Mouse (Mus musculus) kidney, adult 2 months (tissue): ENCODE measurements around the gene Slc11a2. TPM values are rescaled to one million over a fixed set of nuclear protein-coding genes. Genes with fewer than 3 reads are reported as not detected.
"Not testable (repeated sequence)": the region's sequence is repeated elsewhere in the genome, so short reads cannot be mapped to it uniquely, and the experiment has no call there.

Source experiments
- DNase-seq: peaks from one replicate; pipeline ENCODE4 v3.0.0; 2021
- H3K27ac ChIP-seq: fragments of 200-500 bp; 2 replicates; pipeline ENCODE4 v1.5.1; 2012; ENCODE audit warnings: low read depth, low read length, control low read depth, inconsistent platforms; ENCODE audit not compliant: insufficient read depth
- H3K27me3 ChIP-seq: fragments of 200-500 bp; replicated peaks from 2 replicates; pipeline ENCODE4 v1.6.1; 2012; ENCODE audit warnings: mild to moderate bottlenecking, moderate library complexity, low read length, inconsistent platforms; ENCODE audit not compliant: control insufficient read depth, insufficient read depth
- H3K36me3 ChIP-seq: fragments of 200-500 bp; 2 replicates; pipeline ENCODE4 v1.6.1; 2012; ENCODE audit warnings: mild to moderate bottlenecking, moderate library complexity, low read length, inconsistent platforms; ENCODE audit not compliant: control insufficient read depth, insufficient read depth
- H3K4me1 ChIP-seq: fragments of 200-500 bp; 2 replicates; pipeline ENCODE4 v1.6.1; 2011; ENCODE audit warnings: low read length; ENCODE audit not compliant: control insufficient read depth, insufficient read depth
- H3K4me3 ChIP-seq: fragments of 200-500 bp; 2 replicates; pipeline ENCODE4 v1.5.1; 2011; ENCODE audit warnings: mild to moderate bottlenecking, low read depth, low read length, control low read depth; ENCODE audit not compliant: insufficient read depth
- CTCF ChIP-seq: fragments of 200-500 bp; conservative IDR thresholded peaks from 2 replicates; pipeline ENCODE4 v1.5.1; 2011; ENCODE audit warnings: low read depth, mild to moderate bottlenecking, control low read depth, low read length, moderate library complexity, mixed read lengths; ENCODE audit not compliant: insufficient read depth, insufficient read length
- POLR2A ChIP-seq: fragments of 200-500 bp; IDR thresholded peaks from one replicate; pipeline ENCODE4 v1.6.1; 2011; ENCODE audit warnings: low read depth, low read length, control low read depth
- WGBS: fragments of 180-500 bp; shearing (Covaris S2); methylation state at CpG from one replicate; pipeline ENCODE4 v1.1.7; 2018; 5-methylcytosine and 5-hydroxymethylcytosine counted together
- polyA plus RNA-seq: library from polyadenylated mRNA; depleted of rRNA; stranded (reverse); fragments of >200 nt; gene quantifications from 2 replicates; pipeline ENCODE4 v1.2.3, GENCODE M21; 2012

The Slc11a2 gene
- polyA plus RNA-seq, 1 experiment, result 97.1 TPM

- H3K4me1 ChIP-seq, H3K36me3 ChIP-seq, H3K4me3 ChIP-seq, H3K27me3 ChIP-seq, H3K27ac ChIP-seq, DNase-seq: not testable (repeated sequence)
- WGBS, result 47% methylated on average over 4 of the region's 9 CpGs
- TF ChIP-seq CTCF, result 0 out of 2 replicates have a peak, but pooled peaks have one; percentile 4
Observed at GRCm38 (mm10) chr15:100377847-100378505, 46.9 kb downstream of the Slc11a2 start.

GRCm38 (mm10) chr15:100375066-100375465, 49.8 kb downstream of the Slc11a2 start:
- no peaks in the 10 kb centered on the region for H3K36me3 ChIP-seq
- no peak overlapping the region for H3K27ac ChIP-seq
- DNase-seq, result peak; percentile 82
- no peak overlapping the region for H3K4me3 ChIP-seq
- 35% methylated on average over 5 of the region's 5 CpGs for WGBS
- H3K27me3 ChIP-seq, result no peaks in the 10 kb centered on the region
- peak; percentile 55 for TF ChIP-seq CTCF
- TF ChIP-seq POLR2A, result no peak
- no peaks in the 10 kb centered on the region for H3K4me1 ChIP-seq

- Histone ChIP-seq H3K27me3 (no peaks in the 10 kb centered on the region), H3K27ac (no peak overlapping the region), H3K36me3 (no peaks in the 10 kb centered on the region), H3K4me1 (no peaks in the 10 kb centered on the region), H3K4me3 (no peak overlapping the region)
- WGBS, result 80% methylated on average over 7 of the region's 7 CpGs
- TF ChIP-seq CTCF, result no peak
- no peak for TF ChIP-seq POLR2A
- no peak for DNase-seq
Observed at GRCm38 (mm10) chr15:100367119-100367518, 57.8 kb downstream of the Slc11a2 start.

DNA sequence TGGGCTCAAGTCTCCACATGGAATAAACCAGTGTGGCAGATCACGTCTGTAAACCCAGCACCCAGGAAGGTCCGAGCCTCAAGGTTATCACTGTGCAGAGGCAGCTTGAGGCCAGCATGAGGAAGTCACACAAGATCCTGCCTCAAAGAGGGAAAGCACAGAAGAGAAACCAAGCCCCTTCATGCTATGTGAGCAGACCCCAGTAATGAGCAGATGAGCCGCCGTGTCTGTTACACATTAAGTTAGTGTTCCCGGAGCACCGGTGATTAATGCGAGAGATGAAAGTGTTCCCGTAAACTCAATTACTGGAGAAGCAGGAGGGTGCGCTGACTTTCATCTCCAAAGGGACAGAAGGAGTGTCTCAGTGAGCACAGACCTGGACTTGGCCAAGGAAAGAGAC, 58.9 kb downstream of the Slc11a2 start:
- DNase-seq, H3K4me3 ChIP-seq, H3K27me3 ChIP-seq, H3K27ac ChIP-seq, H3K4me1 ChIP-seq, H3K36me3 ChIP-seq: not testable (repeated sequence)
- WGBS, result 57% methylated on average over 9 of the region's 9 CpGs

- H3K4me1 ChIP-seq, result no peaks in the 10 kb centered on the region
- no peaks in the 10 kb centered on the region for H3K36me3 ChIP-seq
- H3K27ac ChIP-seq, result no peak within 1 kb of the TSS
- no peak for DNase-seq
- TF ChIP-seq POLR2A, result no peak
- TF ChIP-seq CTCF, result no peak
- WGBS, result 71% methylated on average over 7 of the region's 7 CpGs
- no peaks in the 10 kb centered on the region for H3K27me3 ChIP-seq
- no peak within 1 kb of the TSS for H3K4me3 ChIP-seq
Observed at GRCm38 (mm10) chr15:100364242-100364641, 60.6 kb downstream of the Slc11a2 start, which contains the start of gene Higd1c. Higd1c (plus strand) TSS chr15:100364542.

DNA sequence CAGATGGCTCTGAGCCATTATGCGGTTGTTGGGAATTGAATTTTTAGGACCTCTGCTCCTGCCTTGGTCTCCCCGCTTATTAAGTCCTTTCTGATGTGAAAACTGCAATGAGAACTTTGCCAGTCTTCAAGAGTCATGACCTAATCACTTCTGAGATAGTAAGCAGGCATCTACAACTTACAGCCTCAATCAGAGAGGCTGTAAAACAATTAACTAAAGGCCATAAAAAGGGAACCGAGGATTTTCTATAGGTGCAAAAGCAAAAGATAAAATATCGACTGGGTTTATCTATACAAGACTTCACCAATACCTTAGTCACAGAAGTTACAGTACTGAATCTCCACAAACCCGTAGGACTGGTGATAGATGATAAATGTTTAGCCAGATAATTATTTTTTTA, 69.0 kb downstream of the Slc11a2 start:
- TF ChIP-seq CTCF, result no peak
- no peak for TF ChIP-seq POLR2A
- WGBS, result 70% methylated on average over 5 of the region's 5 CpGs
- Histone ChIP-seq H3K36me3 (no peaks in the 10 kb centered on the region), H3K27me3 (no peaks in the 10 kb centered on the region), H3K27ac (no peak overlapping the region), H3K4me3 (no peak overlapping the region), H3K4me1 (peaks cover 3% of the 10 kb centered on the region; the same call in 1 of the 2 replicates)
- DNase-seq, result no peak

DNA sequence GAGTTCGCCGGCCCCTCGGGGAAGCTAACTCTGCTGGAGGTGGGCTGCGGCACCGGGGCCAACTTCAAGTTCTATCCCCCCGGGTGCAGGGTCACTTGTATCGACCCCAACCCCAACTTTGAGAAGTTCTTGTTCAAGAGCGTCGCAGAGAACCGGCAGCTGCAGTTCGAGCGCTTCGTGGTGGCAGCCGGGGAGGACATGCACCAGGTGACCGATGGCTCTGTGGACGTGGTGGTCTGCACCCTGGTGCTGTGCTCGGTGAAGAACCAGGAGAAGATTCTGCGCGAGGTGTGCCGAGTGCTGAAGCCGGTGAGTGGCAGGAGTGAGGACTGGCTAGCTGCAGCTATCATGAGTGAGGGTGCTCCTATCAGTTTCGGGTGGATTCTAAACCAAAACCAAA, 71.5 kb downstream of the Slc11a2 start:
- WGBS, result 83% methylated on average over 22 of the region's 22 CpGs
- not testable (repeated sequence) for H3K27me3 ChIP-seq, H3K36me3 ChIP-seq, H3K27ac ChIP-seq, DNase-seq
- Histone ChIP-seq H3K4me1 (peaks cover 12% of the 10 kb centered on the region), H3K4me3 (peak overlapping the region; percentile 21; the same call in 1 of the 2 replicates)
